Mouse (Mus musculus): Measurements from ENCODE around the gene Klb.
"Not testable (repeated sequence)": the region's sequence is repeated elsewhere in the genome, so short reads cannot be mapped to it uniquely, and the experiment has no call there.

Gene Klb

GRCm38 (mm10) chr5:65348168-65348567 is at the start of gene Klb:
Klb (plus strand) TSS chr5:65348314.
- no peak for DNase-seq (ENCODE audit: low read depth, low spot score)

GRCm38 (mm10) chr5:65299623-65300022 is 48.5 kb upstream of the Klb start:
- not testable (repeated sequence) for DNase-seq (ENCODE audit: low read depth, low spot score)

- DNase-seq (ENCODE audit: low read depth, low spot score), result no peak
Measured at GRCm38 (mm10) chr5:65300121-65300520, 48.0 kb upstream of the Klb start.

- peak; percentile 44 for DNase-seq (ENCODE audit: low read depth, low spot score)
Measured at GRCm38 (mm10) chr5:65305516-65305915, 42.6 kb upstream of the Klb start.

- DNase-seq (ENCODE audit: low read depth, low spot score), result no peak
Measured at GRCm38 (mm10) chr5:65308208-65308607, 39.9 kb upstream of the Klb start.

- no peak for DNase-seq (ENCODE audit: low read depth, low spot score)
Measured at GRCm38 (mm10) chr5:65308866-65309265, 39.2 kb upstream of the Klb start.

- no peak for DNase-seq (ENCODE audit: low read depth, low spot score)
Measured at GRCm38 (mm10) chr5:65319176-65319575, 28.9 kb upstream of the Klb start.

- no peak for DNase-seq (ENCODE audit: low read depth, low spot score)
Measured at GRCm38 (mm10) chr5:65322165-65322564, 25.9 kb upstream of the Klb start.

GRCm38 (mm10) chr5:65324271-65324670 is 23.8 kb upstream of the Klb start:
- DNase-seq (ENCODE audit: low read depth, low spot score), result peak; percentile 84

GRCm38 (mm10) chr5:65324758-65325355 is 23.3 kb upstream of the Klb start:
- DNase-seq (ENCODE audit: low read depth, low spot score), result no peak

- no peak for DNase-seq (ENCODE audit: low read depth, low spot score)
Measured at GRCm38 (mm10) chr5:65326212-65326611, 21.9 kb upstream of the Klb start.

- DNase-seq (ENCODE audit: low read depth, low spot score), result no peak
Measured at GRCm38 (mm10) chr5:65329971-65330370, 18.1 kb upstream of the Klb start.

- no peak for DNase-seq (ENCODE audit: low read depth, low spot score)
Measured at GRCm38 (mm10) chr5:65334788-65335187, 13.3 kb upstream of the Klb start.

GRCm38 (mm10) chr5:65335298-65336074 is 12.6 kb upstream of the Klb start, which contains the start of gene Rfc1:
Rfc1 (minus strand) TSS chr5:65335670.
- peak; percentile 94 for DNase-seq (ENCODE audit: low read depth, low spot score)

GRCm38 (mm10) chr5:65336075-65336355 is 12.1 kb upstream of the Klb start:
- DNase-seq (ENCODE audit: low read depth, low spot score), result no peak

- DNase-seq (ENCODE audit: low read depth, low spot score), result no peak
Measured at GRCm38 (mm10) chr5:65338394-65338793, 9.7 kb upstream of the Klb start.

GRCm38 (mm10) chr5:65340167-65340566 is 7.9 kb upstream of the Klb start:
- no peak for DNase-seq (ENCODE audit: low read depth, low spot score)

- DNase-seq (ENCODE audit: low read depth, low spot score), result no peak
Measured at GRCm38 (mm10) chr5:65350508-65350907, 2.4 kb downstream of the Klb start.

- no peak for DNase-seq (ENCODE audit: low read depth, low spot score)
Measured at GRCm38 (mm10) chr5:65354097-65354496, 6.0 kb downstream of the Klb start.

- no peak for DNase-seq (ENCODE audit: low read depth, low spot score)
Measured at GRCm38 (mm10) chr5:65354985-65355384, 6.9 kb downstream of the Klb start.

GRCm38 (mm10) chr5:65356851-65357250 is 8.7 kb downstream of the Klb start:
- DNase-seq (ENCODE audit: low read depth, low spot score), result no peak

GRCm38 (mm10) chr5:65357771-65358170 is 9.7 kb downstream of the Klb start:
- no peak for DNase-seq (ENCODE audit: low read depth, low spot score)

GRCm38 (mm10) chr5:65367837-65368236 is 19.7 kb downstream of the Klb start:
- DNase-seq (ENCODE audit: low read depth, low spot score), result no peak
